Mouse (Mus musculus): ENCODE measurements at regions not wholly inside any gene's neighbourhood (a gene's known extent, or its start where the extent isn't known, plus 50 kb on each side); places are given as distances from the start of the nearest gene placed in this dataset.

DNA sequence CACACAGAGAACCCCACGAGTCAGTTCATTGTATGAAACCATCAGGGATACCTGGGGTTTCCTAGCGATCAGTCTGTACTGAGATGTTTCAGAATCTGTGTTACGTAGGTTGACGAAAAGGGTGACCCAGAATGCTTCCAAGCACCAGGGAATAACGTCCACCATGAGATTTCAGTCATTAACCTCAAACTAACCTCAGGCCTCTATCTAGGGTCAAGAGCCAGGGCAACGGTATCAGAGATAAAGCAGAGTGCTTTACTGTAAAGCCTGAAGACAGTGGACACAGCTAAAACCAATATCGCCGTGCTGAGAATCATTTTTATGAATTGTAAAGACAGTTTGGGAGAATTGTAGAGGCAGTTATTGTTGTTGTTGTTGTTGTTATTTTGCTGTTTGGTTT is 52.9 kb upstream of the Errfi1 start:
- no peak for ATAC-seq (ENCODE audit: borderline replicate concordance, extremely low read depth, low FRiP score, low TSS enrichment)
- Histone ChIP-seq H3K9ac (no peak overlapping the region), H3K27me3 (no peaks in the 10 kb centered on the region), H3K4me2 (no peak overlapping the region), H3K36me3 (no peaks in the 10 kb centered on the region), H3K27ac (no peak overlapping the region), H3K4me3 (no peak overlapping the region), H3K9me3 (no peaks in the 10 kb centered on the region), H3K4me1 (peaks cover 24% of the 10 kb centered on the region)
- WGBS = 67% methylated on average over 8 of the region's 8 CpGs

DNA sequence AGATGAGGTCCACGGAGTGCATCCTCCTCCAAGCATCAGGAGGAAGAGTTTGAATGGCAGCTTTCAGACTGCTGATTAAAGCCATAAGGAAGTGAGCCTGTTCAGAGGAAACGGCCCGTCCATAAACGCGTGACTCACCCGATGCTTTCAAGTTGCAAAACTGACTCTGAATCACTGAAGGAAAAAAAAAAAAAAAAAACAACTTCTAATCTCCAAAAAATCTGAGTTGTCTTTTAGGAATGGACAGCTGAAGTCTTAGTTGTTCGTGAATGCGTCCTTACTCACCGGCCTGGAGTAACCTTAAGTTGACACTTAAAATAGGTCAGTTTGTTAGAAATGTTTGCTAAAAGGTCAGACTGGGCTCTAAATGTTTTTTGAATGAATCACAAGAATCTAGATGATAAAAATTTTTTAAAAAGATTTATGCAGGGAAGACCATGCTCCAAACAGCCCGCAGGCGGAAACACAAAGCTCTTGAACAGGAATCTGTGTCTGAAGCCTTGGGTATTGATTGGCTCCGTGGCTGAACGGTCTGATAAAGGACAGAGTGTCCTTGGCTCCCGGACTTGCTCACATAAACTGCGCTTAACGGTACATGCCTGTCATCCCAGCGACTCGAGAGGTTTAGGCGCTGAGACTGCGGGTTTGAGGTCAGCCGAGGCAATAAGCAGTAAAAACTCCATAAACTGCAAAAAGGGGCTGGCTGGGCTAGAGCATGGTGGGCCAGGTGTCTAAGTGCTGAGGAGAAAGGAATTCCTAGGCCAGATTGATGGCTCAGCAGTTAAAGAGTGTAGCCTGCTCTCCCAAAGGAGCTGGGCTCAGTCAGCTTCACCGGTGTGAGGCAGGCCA is 53.9 kb upstream of the Errfi1 start:
- Histone ChIP-seq H3K27ac (peak overlapping the region; percentile 56), H3K4me1 (peaks cover 20% of the 10 kb centered on the region), H3K9me3 (no peaks in the 10 kb centered on the region), H3K4me2 (peak overlapping the region; percentile 5; the same call in 1 of the 2 replicates), H3K36me3 (no peaks in the 10 kb centered on the region), H3K9ac (no peak overlapping the region), H3K27me3 (no peaks in the 10 kb centered on the region), H3K4me3 (no peak overlapping the region)
- ATAC-seq (ENCODE audit: borderline replicate concordance, extremely low read depth, low FRiP score, low TSS enrichment) = no peak; the same call in 1 of the 2 replicates
- WGBS = 32% methylated on average over 22 of the region's 22 CpGs

DNA sequence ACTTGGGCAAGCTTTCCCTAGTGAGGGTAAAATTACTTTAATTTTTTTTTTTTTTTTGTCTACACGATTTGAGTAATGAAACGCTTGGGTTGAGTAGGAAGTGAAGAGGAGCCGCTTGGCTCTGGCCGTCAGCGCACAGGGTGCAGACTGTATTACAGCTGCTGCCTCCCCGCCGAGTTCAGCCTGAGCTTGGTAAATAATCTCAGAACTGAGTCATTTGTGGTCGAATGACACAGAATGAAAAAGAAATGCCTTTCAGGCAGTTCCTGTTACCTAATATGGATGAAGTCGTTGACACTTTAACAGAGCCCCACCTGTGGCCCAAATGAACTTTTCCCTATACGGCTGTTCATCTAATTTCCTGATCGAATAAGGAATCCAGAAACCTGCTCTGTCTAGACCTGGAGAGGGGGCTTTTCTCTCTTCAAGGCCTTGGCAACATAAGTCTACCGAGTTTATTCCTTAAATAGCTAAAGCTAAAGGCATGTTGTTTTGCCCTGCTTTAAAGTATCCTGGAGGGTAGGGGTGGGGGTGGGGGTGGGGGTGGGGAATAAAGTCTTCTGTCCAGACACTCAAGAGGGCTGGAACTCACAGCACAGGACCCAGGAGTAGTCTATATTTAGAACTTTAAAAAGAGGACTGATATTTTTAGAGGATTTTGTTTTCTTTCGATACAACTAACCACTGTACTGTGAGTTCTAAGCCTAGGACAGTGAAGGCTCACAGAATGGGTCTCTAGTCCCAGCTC is 54.8 kb upstream of the Errfi1 start:
- 20% methylated on average over 13 of the region's 13 CpGs for WGBS
- H3K4me2 ChIP-seq = peak overlapping the region; percentile 5; the same call in 1 of the 2 replicates
- peaks cover 23% of the 10 kb centered on the region for H3K4me1 ChIP-seq
- no peak overlapping the region for H3K9ac ChIP-seq
- H3K9me3 ChIP-seq = no peaks in the 10 kb centered on the region
- H3K27ac ChIP-seq = peak overlapping the region; percentile 56
- no peak overlapping the region for H3K4me3 ChIP-seq
- ATAC-seq (ENCODE audit: borderline replicate concordance, extremely low read depth, low FRiP score, low TSS enrichment) = peak; percentile 39; the same call in 1 of the 2 replicates
- H3K27me3 ChIP-seq = no peaks in the 10 kb centered on the region
- no peaks in the 10 kb centered on the region for H3K36me3 ChIP-seq

DNA sequence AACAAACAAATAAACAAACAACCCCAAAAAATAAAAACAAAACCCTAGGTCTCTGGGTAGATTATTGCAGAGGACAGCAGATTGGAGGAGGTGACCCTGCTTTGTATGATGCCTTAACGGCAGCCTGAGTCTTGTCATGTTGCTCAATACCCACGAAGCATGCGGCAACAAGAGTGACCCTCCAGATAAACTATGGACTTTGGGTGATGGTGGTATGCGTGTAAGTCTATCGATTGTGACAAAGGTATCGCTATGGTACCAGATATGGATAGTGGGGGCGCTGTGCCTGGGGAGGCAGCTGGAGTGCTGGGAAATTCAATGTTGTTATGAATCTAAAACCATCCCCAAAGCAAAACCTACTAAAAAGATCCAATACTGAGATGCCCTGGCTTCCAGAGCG is 55.4 kb upstream of the Errfi1 start:
- 65% methylated on average over 8 of the region's 8 CpGs for WGBS
- H3K27ac ChIP-seq = no peak overlapping the region

DNA sequence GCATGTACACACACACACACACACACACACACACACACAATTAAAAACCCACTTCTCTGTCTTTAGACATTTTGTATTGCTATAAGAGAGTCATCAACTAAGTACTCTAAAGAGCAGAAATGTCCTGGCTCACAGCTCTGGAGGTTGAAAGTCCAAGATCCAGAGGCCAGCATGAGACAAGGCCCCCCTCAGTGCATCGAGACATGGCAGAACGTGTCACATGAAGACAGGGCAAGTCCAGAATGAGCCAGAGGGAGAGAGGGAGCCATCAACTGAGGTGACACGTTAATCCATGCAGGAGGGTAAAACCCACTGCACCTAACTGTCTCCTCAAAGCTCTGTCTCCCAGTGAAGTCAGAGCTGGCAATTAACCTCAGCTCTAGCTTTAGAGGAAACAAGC is 56.7 kb upstream of the Errfi1 start:
- no peaks in the 10 kb centered on the region for H3K36me3 ChIP-seq
- WGBS = 81% methylated on average over 3 of the region's 3 CpGs
- no peak overlapping the region for H3K9ac ChIP-seq
- no peak overlapping the region for H3K4me2 ChIP-seq
- ATAC-seq (ENCODE audit: borderline replicate concordance, extremely low read depth, low FRiP score, low TSS enrichment) = no peak
- H3K27ac ChIP-seq = no peak overlapping the region
- H3K9me3 ChIP-seq = no peaks in the 10 kb centered on the region
- no peaks in the 10 kb centered on the region for H3K27me3 ChIP-seq
- peaks cover 23% of the 10 kb centered on the region for H3K4me1 ChIP-seq
- H3K4me3 ChIP-seq = no peak overlapping the region

More for the DNA sequence above, 55.4 kb upstream of the Errfi1 start:
- Histone ChIP-seq H3K27me3 (no peaks in the 10 kb centered on the region), H3K9me3 (no peaks in the 10 kb centered on the region), H3K36me3 (no peaks in the 10 kb centered on the region), H3K4me3 (no peak overlapping the region), H3K9ac (no peak overlapping the region), H3K4me2 (no peak overlapping the region), H3K4me1 (peaks cover 23% of the 10 kb centered on the region)
- no peak for ATAC-seq (ENCODE audit: borderline replicate concordance, extremely low read depth, low FRiP score, low TSS enrichment)

DNA sequence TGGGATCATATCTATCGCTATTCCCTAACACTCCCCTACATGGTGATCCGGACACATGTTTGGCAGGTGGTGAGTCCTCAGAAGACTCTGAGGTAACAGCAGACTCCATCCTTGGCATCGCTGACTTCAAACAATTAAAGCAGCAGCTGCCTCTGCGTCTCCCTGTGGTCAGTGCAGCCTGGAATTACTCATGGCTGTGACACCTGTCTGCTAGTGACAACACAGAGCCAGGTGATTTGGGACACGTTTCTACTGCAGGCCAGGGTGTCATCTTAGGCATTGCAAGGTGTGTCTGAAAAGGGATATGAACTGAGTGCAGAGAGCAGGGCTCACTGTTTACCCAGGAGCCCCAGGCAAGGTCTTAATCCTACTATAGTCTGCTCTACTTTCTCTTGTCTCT is 58.8 kb upstream of the Errfi1 start:
- ATAC-seq (ENCODE audit: borderline replicate concordance, extremely low read depth, low FRiP score, low TSS enrichment) = no peak
- Histone ChIP-seq H3K9ac (no peak overlapping the region), H3K4me3 (no peak overlapping the region), H3K4me2 (no peak overlapping the region), H3K9me3 (no peaks in the 10 kb centered on the region), H3K36me3 (no peaks in the 10 kb centered on the region), H3K27me3 (no peaks in the 10 kb centered on the region), H3K27ac (no peak overlapping the region), H3K4me1 (peaks cover 18% of the 10 kb centered on the region)
- 40% methylated on average over 5 of the region's 5 CpGs for WGBS

DNA sequence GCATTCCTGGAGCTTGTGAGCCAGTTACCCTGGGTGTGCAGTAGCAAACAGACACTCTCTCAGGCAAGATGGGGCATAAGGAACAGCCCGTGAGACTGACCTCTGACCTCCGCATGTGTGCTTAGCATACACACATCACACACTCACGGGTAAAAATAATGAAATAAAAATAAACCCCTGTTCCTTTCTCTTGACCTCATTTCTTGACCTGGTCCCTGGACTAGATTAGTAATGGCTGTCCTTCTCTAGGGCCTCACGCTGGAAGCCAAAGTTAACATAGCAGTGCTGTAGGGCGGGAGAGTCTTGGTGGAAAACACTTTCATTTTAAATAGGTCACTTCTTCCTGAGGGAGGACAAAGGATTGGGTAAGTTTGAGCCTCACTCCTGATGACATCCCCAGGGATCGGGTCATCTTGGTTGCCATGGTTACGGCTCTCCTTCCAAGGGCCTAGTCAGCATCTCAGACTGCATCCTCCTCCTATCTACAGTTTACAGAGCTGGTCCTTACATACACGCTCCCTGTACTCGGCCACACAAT is 59.4 kb upstream of the Errfi1 start:
- no peak overlapping the region for H3K27ac ChIP-seq
- no peaks in the 10 kb centered on the region for H3K27me3 ChIP-seq
- peaks cover 13% of the 10 kb centered on the region for H3K4me1 ChIP-seq
- no peak overlapping the region for H3K9ac ChIP-seq
- WGBS = 51% methylated on average over 9 of the region's 9 CpGs
- no peak overlapping the region for H3K4me3 ChIP-seq
- no peak for ATAC-seq (ENCODE audit: borderline replicate concordance, extremely low read depth, low FRiP score, low TSS enrichment)
- no peak overlapping the region for H3K4me2 ChIP-seq
- H3K9me3 ChIP-seq = no peaks in the 10 kb centered on the region
- no peaks in the 10 kb centered on the region for H3K36me3 ChIP-seq

DNA sequence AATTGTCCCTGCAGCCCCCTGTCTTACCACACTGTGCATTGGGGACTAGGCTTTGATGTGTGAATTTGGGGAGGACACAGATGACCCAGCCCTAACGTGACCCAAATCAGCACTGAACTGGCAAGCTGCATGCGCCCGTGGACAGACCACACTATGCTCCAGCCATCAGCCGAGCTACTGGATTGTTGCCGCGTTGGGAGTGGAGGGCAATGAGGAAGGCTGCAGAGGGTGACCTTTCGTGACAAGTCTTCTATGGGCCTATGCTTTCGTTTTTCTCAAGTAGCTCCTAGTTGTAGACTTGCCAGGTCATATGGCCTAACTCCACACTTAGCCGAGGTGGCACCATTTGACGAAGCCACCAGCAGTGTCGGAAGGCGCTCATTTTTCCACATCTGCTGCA is 60.6 kb upstream of the Errfi1 start:
- H3K36me3 ChIP-seq = no peaks in the 10 kb centered on the region
- 82% methylated on average over 12 of the region's 12 CpGs for WGBS

DNA sequence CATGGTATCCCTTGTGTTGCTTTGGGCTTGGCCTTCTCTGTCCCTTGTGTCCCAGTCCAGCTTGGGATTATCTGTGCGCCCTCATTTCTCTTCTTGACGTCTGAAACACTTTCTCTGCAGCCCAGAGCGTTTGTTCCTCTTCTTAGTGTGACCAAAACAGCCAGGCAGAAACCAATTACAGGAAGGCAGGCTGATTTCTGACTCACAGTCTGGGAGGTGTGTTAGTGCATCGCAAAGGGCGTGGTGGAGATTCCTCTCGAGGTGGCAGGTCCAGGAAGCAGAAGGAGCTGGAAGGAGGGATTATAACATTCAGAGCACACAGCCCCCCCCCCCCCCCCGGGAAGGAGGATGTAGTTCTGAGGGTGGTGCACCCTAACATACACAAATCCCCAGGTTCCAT is 64.6 kb upstream of the Errfi1 start:
- Histone ChIP-seq H3K4me3 (no peak overlapping the region), H3K27ac (no peak overlapping the region), H3K9me3 (no peaks in the 10 kb centered on the region), H3K9ac (no peak overlapping the region), H3K27me3 (no peaks in the 10 kb centered on the region), H3K4me1 (peaks cover 17% of the 10 kb centered on the region), H3K36me3 (no peaks in the 10 kb centered on the region), H3K4me2 (no peak overlapping the region)
- WGBS = 55% methylated on average over 7 of the region's 7 CpGs
- ATAC-seq (ENCODE audit: borderline replicate concordance, extremely low read depth, low FRiP score, low TSS enrichment) = no peak

More for the DNA sequence above, 60.6 kb upstream of the Errfi1 start:
- Histone ChIP-seq H3K4me3 (no peak overlapping the region), H3K4me2 (no peak overlapping the region), H3K27me3 (no peaks in the 10 kb centered on the region), H3K4me1 (0 out of 2 replicates have a peak, but pooled peaks cover 5% of the 10 kb centered on the region), H3K9ac (no peak overlapping the region), H3K9me3 (no peaks in the 10 kb centered on the region), H3K27ac (no peak overlapping the region)
- ATAC-seq (ENCODE audit: borderline replicate concordance, extremely low read depth, low FRiP score, low TSS enrichment) = no peak

DNA sequence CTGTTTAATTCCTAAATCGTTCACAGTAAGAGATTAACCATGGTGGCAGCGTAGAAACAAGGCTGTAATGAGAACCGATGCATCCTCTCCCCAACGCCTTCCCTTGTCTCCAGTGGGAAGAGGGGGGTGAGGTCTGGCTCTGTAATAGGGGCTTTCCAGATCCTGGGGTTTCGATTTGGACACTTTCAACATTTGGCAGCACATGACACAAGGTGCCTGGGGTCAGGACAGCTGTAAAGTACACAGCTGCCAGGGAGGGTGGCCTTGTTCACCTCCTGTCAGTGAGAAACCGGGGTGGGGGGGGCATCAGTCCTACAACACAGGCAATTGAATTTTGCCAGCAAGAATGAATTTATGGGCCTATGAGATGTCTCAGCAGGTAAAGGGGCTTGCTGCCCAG is 66.6 kb upstream of the Errfi1 start:
- no peak overlapping the region for H3K4me3 ChIP-seq
- 38% methylated on average over 6 of the region's 6 CpGs for WGBS
- H3K4me1 ChIP-seq = peaks cover 20% of the 10 kb centered on the region
- no peak overlapping the region; the same call in 1 of the 2 replicates for H3K27ac ChIP-seq
- no peaks in the 10 kb centered on the region for H3K27me3 ChIP-seq
- no peak overlapping the region for H3K9ac ChIP-seq
- no peak for ATAC-seq (ENCODE audit: borderline replicate concordance, extremely low read depth, low FRiP score, low TSS enrichment)
- H3K9me3 ChIP-seq = no peaks in the 10 kb centered on the region
- no peak overlapping the region for H3K4me2 ChIP-seq
- no peaks in the 10 kb centered on the region for H3K36me3 ChIP-seq

DNA sequence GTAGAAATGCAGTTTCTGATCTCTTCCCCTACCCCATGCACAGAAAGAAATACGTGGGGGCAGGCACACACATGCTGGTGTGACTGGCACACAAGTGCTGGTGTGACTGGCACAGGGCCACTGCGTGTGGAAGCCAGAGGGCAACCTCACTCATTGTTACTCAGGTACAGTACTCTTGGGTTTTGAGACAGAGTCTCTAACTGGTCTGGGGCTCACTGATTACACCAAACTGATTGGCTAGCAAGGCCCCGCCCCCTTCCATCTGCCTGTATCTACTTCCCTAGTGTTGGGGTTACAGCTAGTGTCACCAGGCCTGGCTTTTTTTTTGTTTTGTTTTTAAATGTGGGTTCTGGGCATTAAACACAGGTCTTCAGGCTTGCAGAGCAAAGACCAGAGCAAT is 67.1 kb upstream of the Errfi1 start:
- no peak for ATAC-seq (ENCODE audit: borderline replicate concordance, extremely low read depth, low FRiP score, low TSS enrichment)
- Histone ChIP-seq H3K4me2 (no peak overlapping the region), H3K4me3 (no peak overlapping the region), H3K27ac (no peak overlapping the region), H3K36me3 (no peaks in the 10 kb centered on the region), H3K9ac (no peak overlapping the region), H3K27me3 (no peaks in the 10 kb centered on the region), H3K9me3 (no peaks in the 10 kb centered on the region), H3K4me1 (peaks cover 22% of the 10 kb centered on the region)
- WGBS = 79% methylated on average over 3 of the region's 3 CpGs
